Mouse (Mus musculus) adrenal gland, postnatal 36 days (tissue): Measurements from ENCODE around the gene Sdccag8. TPM values are rescaled to one million over a fixed set of nuclear protein-coding genes. Genes with fewer than 3 reads are reported as not detected.
A peak's percentile ranks its signal among the peaks of the same experiment; 100 is the strongest.

Experiments used
- DNase-seq, 2 experiments: peaks; one replicate each; pipeline ENCODE4 v3.0.0; 2021; ENCODE audit warnings: mixed read lengths in 1 of 2
- total RNA-seq, 2 experiments: library from RNA; stranded (reverse); gene quantifications; 2 replicates each; pipeline ENCODE4 v1.2.3; 2021

Gene Sdccag8
- total RNA-seq, 2 experiments from 2014 or later, result 11.3 to 11.9 TPM

DNA sequence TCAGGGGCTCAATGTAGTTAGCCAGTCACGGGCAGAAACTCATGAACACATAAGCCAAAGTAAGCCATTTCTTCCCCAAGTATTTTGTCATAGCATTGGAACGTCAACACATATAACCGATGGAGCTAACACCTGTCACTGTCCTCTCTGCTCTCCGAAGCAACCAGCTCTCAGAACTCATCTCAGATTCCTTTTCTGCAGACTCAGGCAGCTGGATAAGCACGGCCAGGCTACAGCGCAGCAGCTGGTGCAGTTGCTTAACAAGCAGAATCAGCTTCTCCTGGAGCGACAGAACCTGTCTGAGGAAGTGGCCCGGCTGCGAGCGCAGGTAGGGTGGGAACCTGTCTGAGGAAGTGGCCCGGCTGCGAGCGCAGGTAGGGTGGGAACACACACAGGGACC is 197.2 kb downstream of the Sdccag8 start:
- DNase-seq, result no peak

DNA sequence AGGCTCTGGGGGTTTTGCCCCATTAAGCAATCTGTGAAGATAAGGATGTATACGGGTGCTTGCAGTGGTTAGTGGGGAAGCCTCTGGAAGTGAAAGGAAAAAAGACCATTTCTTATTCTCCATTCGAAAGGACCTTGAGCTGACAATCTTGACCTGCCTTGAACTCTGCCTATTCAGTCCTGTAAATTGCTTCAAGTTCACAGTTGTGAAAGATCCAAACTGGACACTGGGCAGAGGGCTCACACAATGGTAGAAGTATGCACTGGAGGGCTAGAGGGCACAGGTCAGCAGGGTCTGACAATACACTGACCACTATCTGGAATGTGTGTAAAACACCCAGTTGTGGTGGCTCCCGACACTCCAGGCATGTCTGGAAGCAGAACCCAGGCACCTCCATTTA is 198.3 kb downstream of the Sdccag8 start:
- no peak for DNase-seq

DNA sequence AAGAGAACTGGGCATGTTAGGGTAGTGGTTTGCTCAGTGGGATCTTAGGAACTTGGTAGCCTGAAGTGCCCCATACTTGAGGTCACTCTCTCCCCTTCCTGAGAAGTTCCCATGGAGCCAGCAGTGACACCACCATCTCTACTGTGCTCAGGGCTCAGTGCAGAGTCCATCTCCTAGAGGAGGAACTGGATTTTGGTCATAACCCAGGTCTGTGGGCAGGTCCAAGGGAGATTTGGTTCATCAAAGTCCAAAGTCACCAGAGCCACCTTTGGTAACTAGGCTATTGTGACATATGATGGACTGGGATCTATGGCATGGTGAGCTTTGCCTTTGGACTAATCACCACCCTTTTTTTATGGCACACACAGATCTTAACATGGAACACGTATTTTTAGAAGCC is 198.9 kb downstream of the Sdccag8 start:
- DNase-seq, result no peak

DNA sequence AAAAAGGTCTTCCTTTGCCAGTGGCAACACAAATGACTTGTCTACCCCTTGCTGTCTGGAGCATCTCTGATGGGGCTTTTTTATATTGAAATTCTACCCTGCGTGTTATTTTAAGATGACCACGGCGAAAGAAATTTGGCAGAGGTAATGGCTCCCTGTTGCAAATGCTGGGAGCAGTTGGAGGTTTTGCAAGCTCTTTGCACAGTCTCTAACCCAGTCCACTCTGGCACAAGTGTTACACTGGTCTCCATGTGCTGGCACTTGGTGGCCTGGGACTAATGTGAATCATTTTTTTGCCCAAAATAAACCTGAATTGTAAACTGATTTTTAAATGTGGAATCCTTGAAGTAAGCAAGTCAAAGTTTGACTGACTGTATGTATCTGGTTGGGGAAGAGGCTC is 199.3 kb downstream of the Sdccag8 start:
- DNase-seq, result peak in 1 of 2 experiments; percentile 30

DNA sequence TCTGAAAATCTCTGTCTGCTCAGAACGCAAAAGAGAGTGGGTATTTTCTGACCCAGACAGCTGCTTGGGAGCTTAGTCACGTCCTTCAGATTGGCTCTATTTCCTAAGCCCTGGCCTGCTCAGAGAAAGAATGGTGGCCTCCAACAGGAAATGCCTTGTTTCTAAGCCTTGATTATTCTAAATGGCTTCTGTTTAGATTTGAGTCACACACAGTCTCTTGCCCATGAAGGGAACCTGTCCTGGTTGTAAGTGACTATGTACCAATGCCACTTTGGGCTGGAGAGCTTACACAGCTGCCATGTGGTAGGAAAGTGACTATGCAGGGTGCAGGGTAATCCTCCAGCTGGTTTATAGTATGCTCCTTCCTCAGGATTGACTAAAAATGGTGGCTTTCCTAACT is 199.9 kb downstream of the Sdccag8 start:
- DNase-seq, result no peak

DNA sequence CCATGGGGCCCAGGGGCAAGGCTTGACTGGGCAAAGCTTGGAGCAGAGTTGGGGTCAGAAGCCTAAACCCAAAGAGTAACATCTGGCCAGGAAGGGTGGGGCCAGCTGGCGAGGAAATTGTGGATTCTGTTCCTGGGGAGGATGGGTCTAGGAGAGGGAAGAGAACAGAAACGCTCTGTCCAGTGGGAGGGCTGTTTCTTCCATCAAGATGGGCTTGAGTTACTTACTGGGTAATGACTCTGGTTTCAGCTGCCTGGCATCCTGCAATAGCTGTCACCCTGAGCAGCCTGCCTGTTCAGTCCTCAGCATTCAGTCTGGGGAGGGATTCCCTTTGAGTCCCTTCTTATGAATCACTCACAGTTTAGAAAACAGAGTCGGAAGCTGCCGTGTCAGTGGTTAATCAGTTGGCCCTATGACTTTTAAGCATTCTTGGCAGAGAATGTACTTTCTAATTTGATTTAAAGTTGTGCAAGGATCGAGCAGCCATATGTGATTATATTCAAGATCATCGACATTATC is 200.5 kb downstream of the Sdccag8 start:
- no peak for DNase-seq

DNA sequence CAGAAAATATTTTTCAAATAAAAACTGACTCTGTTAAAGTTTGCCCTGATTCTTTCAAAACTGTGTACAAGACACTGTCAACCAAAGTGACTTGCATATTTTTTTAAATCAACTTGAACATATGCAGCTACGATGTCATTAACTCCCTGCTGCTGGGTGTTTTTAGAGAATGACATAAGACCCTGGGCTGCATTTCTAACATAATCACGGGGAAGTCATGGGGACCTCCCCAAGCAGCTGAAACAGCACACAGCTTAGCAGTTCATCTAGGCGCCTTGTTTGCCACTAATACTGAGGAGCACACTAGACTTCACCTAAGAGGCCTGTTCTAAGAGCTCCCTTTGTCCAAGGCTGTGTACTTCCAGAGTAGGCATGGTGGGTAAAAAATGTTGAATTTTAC is 201.5 kb downstream of the Sdccag8 start:
- DNase-seq, result no peak

DNA sequence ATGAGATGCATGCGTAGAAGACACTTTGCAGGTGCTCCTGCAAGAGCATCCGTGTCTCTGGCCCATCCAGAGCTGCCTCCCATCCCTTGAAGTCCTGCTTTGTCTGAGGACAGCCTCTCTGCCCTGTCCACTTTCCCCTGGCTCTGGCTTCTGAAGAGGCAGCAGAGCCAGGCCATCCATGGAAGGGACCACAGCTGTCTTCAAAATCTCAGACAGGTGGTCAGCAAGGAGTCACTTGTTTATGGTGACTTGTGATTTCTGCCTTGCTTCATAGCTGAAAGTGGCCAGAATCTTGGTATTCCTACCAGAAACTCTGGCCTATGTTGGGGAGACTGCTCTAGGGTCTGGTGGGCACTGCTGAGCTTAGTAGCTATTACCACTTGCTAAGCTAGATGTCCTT is 202.3 kb downstream of the Sdccag8 start:
- no peak for DNase-seq

DNA sequence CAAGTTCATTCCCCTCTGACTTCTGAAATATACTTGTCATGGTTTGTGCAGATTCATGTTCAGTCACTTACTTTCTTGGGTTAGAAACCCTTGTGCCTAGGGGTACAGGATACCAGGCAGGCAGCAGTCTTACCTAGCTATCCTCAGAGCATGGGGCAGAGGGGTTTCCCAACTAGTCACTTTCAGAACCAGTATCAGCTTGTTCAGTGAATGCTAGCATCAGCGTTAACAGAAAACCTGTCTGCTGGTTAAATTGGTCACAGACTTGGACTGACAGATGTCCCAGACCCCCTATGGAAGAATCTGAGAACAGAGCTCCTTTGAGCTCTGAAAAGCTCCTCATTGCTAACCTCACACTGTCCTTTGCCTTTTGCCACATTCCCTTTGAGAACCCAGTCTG is 204.3 kb downstream of the Sdccag8 start:
- no peak for DNase-seq

DNA sequence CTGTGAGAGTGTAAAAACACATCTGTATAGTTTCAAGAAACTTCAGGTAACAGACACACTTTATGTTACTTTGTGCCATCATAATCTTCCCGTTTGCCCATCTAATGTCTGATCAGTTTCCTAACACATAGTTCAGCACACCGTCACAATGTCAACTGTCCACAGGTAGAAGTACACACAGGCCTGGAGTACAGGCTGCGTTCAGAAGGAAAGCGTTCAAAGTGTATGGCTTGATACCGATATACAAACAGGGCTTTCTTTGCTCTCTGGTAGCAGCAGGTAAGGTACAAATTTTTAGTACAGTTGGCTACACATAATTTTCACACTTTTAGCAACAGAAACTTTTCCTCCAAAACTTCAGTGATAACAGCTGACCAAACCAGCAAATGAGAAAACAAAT is 205.2 kb downstream of the Sdccag8 start:
- no peak for DNase-seq

DNA sequence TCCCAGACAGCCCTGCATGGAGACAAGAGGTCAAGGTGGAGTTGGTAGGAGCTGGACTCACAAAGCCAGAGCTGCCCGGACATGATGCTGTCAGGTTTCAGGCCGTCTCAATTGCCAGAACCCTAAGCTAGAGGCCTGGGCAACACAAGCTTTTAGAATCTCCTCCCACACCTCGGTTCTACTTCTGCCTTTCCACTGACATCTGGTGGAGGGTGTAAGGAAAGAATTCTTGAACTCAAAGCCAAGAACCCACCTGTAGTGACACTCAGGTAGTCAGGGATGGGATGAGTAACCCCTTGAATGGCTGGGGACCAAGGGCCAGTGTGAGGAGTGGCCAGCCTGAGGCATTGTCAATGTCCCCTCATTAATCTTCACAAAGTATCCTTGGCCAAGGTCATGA is 208.3 kb downstream of the Sdccag8 start:
- DNase-seq, result no peak

DNA sequence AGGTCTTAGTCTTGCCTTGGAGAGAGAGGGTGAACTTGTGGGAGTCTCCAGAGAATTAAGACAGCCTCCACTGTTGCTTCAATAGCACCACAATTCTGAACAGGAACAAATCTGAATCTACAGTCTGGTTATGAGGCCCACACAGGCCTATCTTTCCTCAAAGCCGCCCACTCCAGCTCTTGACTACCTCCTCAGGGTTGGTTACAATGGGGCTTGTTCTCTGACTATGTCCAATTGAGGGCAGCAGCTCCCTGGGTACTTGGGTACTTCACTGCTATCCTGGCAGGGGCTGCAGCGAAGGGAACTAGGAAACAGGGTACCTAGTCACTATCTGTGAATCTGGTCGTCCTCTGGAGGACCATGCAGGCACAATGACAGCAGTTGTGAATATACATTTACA is 213.2 kb downstream of the Sdccag8 start:
- no peak for DNase-seq

DNA sequence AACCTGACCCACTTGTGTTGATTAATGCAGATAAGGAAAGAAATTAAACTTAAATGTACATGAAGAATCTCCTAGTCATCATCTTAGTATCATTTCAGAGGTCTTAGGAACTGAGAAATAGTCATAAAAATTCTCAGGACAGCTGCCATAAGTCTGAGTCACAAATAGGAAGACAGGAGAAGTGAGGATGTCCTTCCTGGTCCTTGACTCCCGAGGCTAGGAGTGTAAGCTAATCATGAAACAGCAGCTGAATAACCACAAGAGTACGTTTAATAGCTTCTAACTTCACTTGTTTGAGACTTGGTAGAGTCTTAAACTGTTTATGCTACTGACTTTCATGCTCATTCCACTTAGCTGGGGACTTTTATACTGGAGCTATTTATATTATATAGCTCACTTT is 214.6 kb downstream of the Sdccag8 start:
- no peak for DNase-seq

DNA sequence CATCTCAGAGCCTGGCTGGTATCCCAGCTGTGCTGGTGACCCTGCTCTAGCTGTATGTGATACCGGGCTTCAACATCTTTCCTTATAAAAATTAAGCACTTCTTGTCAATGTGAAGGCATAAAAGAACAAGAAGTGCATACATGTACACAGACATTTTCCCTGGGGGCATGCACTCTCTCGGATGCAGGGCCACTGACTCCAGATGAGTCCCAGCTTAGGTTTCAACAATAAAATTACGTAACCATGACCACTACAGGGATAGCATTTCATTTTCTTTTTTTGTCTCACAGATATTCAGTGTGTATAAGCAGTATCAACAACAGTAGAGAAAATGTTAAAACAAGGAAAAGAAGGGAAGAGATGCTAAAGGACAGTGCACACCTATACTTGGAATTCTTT is 216.2 kb downstream of the Sdccag8 start:
- no peak for DNase-seq

DNA sequence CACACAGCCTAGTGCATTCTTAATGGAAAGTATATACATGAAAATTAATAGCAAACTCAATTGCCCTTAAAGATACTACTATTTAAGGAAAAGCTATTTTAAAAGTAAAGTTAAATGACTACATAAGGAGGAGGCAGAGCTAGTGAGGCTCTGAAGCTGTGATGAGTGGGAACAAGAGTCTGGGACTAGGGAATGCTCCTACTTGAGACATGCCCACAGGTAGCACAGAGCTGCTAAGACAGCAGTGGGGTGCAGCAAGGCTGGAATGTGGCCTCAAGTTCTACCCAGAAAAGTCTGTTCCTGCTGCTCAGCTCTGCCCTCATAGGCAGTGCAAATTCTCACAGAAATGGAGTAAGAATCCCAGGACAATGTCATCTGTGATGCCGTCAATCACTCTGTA is 216.7 kb downstream of the Sdccag8 start:
- DNase-seq, result no peak

DNA sequence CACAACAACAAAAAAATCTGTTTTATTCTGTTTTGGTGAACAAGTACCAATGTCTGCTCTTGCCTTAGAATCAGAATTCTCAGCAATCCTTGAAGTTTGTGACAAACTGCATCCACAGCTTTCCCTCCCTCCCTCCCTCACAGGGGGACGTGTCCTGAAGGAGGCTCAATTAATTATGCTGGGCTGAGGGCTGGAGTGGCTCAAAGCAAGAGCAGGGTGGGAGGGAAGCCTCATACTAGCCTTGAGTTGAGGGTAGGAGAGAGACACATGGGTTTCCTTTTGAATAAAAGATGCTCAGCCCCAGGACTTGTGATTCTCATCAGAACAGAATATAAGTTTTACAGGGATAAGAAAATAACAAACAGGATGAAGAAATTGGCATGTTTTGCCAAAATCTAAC is 217.8 kb downstream of the Sdccag8 start:
- DNase-seq, result no peak

DNA sequence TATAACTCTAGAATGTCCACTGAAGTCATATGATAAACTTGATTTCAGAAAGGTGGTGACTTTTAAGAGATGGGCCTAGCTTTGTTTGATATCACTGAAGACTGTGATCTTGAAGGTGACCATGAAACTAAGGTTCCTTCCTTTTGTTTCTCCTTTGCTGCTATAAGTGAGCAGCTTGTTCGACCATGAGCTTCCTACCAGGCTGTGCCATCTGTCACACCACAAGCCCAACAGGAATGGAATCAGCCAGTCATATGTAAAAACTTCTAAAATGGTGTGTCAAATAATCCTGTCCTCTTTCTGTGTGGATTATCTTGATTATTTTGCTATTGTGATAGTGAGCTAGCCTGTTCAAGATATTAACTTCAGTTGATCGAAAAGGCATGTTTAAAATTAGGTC is 221.0 kb downstream of the Sdccag8 start:
- DNase-seq, result no peak

DNA sequence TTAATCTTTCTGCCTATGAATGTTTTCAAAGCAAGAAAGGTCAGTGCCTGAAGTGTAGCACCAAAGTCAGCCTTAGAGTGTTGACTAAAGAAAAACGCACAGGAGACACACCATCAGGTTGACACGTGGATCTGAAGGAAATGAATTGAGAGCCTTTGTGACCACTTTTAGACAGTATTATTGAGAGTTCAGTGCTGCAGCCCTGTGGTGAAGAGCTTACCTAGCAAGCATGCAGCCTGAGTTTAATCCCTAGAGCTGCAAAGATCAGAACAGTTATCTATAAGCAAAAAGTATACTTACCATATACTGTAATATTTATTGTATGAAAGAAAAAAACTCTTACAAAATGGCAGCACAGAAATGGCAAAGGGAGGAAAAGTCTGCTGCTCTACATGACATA is 223.9 kb downstream of the Sdccag8 start:
- no peak for DNase-seq

DNA sequence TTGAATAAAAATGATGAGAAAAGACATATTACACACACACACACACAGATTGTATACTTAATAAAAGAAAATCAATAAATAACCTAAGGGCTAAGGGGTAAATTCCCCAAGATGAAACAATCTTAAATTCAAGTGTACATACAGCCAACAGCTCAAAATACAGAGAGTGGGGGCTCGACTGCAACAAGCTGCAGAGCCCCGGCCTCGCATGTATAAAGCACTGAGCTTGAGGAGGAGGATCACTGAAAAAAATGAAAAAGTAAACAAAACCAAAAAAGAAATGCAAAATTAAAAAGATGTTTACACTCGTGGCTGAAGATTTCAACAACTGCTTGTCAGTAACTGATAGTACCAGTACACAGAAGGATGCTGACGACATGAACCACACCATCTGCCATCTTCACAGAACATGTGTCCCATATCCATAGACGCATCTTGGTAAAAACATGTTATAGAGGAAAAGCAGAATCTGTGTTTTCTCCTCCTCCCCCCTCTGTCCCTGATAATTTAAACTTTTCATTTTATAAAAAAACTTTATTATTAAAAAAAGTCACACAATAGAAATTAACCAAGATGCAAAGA is 224.7 kb downstream of the Sdccag8 start:
- DNase-seq, result no peak

DNA sequence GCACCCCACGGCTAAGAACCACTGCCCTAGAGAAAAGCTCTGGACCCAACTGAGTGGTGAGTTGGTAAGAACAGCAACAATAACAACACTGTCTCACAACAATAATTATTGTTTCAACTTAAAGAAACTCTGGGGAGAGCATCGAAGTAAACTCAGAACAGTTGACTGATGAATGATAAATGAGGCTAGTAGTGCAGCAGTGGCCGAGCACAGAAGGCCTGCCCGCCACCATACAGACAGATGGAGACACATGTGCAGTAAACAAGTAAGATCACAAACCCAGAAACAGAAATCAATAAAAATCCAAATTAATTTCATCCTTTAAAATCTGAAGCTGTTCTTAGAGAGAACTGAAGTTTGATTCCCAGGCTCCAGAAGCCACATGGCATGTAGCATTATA is 225.6 kb downstream of the Sdccag8 start:
- DNase-seq, result no peak

DNA sequence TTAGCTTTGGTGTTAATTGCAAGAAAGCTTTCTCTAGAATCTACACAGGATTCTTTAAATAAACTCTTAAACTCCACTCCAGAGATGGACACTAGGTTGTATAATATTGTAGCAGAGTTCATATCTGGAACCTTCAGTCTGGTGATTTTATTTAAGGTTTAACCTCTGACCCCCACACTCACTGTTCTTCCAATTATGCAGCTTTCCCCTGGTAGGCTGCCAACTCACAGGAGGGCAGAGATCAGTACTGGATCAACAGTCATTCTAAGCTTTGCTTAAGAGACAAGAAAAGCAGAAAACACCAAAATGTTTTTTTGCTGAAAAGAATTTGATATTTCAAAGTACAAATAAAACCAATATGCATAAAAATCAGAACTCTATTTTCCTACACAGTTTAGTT is 231.4 kb downstream of the Sdccag8 start:
- DNase-seq, result peak; percentile 22 to 67

DNA sequence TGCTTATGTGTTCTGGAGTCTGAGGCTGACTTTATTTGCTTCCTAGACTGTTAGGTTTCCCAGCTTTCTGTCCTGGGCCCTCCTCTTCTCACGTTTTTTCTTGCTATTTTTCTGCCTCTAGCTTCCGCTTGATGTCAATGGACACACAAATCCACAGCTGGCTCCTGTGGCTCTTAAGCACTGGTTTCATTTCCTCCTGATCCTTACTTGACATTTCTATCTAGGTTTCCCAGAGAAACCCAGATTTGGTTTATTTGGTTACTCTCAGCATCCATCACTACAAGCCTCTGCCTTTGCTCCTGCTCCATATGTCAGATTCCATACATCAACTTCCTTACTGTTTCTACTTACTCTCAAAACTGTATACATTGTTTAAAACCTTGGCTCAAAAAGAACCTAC is 232.5 kb downstream of the Sdccag8 start:
- DNase-seq, result no peak

DNA sequence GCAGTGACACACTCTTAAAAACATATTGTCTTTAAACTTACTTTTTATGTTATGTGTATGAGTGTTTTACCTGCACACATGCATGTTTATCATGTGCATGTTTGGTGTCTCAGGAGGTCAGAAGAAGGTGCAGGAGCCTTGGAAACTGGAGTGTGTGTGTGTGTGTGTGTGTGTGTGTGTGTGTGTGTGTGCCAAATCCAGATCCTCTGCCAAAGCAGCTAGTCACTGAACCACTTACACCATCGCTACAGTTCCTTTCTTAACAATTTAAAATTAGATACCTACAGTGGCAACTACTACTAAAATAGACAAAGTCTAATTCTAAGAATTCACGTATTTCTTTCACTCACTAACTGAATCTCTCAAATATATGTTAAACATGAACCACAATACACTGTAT is 234.3 kb downstream of the Sdccag8 start:
- no peak for DNase-seq

DNA sequence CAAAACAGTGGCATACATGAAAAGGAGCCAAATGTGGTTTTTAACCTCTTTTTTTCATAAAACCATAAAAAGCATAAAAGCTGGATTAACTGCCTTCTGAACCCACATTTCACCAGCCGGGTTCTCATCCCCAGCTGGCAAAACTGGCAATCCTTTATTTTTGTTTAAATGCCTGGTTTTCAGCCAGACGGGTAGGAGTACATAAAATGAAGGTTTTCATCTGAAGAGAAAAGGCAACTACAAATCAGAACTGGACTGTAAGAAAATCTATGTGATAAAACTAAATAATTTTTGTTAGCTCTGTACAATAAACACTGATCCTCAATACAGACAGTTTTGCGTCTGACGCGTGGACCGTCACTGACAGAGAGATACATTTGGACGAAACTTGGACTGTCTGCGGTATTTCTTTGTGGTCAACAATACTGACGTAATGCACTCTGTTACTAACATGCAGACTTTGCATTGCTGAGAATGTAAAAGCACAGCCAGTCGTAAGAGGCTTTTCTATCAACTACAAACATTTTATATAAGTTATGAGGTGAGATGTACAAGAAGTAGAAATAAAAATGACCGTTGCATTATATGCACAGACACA is 237.0 kb downstream of the Sdccag8 start:
- no peak for DNase-seq

DNA sequence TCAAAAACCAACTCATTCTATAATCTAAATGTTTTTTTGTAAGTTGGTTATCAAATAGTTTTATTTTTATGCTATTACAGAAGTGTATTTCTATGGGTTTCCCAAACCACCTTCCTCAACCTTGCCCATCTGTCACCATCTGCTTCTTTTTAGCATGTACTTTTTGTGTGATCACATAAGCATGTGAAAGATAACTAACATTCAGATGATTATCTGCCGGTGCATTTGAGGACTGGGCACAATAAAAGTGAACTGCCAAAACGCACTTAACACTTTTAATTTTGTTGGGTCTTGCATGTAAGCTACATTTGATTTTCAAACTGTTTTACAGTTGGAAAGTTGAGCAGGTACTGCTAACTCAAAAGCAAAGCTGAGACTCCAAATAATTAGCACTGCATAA is 240.4 kb downstream of the Sdccag8 start:
- no peak for DNase-seq
